Mouse (Mus musculus) lung, embryonic 14.5 days (tissue): ENCODE results near the gene Olfr104-ps. TPM values are rescaled to one million over a fixed set of nuclear protein-coding genes. Genes with fewer than 3 reads are reported as not detected.

ENCODE experiments used
- ATAC-seq: fragments of 200-750 bp; cut with Nextera tagmentation; 2 replicates; pipeline ENCODE4 v1.8.0; 2017; ENCODE audit warnings: mild to moderate bottlenecking, moderate TSS enrichment, moderate library complexity; ENCODE audit not compliant: insufficient read depth
- DNase-seq: peaks from one replicate; pipeline ENCODE4 v3.0.0-alpha.2; 2015
- H3K27ac ChIP-seq: fragments of 300-500 bp; sonication (generic); 2 replicates; pipeline ENCODE4 v1.5.1; 2014; ENCODE audit warnings: low read depth, mild to moderate bottlenecking, moderate library complexity
- H3K27me3 ChIP-seq: fragments of 300-500 bp; sonication (generic); 2 replicates; pipeline ENCODE4 v1.6.1; 2014; ENCODE audit warnings: low read length, control low read depth; ENCODE audit not compliant: insufficient read depth
- H3K36me3 ChIP-seq: fragments of 300-500 bp; sonication (generic); 2 replicates; pipeline ENCODE4 v1.6.1; 2014; ENCODE audit warnings: control low read depth; ENCODE audit not compliant: insufficient read depth
- H3K4me1 ChIP-seq: fragments of 300-500 bp; sonication (generic); 2 replicates; pipeline ENCODE4 v1.6.1; 2014; ENCODE audit warnings: antibody characterized with exemption, control low read depth; ENCODE audit not compliant: insufficient read depth
- H3K4me2 ChIP-seq: fragments of 300-500 bp; sonication (generic); 2 replicates; pipeline ENCODE4 v1.6.1; 2014; ENCODE audit warnings: mild to moderate bottlenecking
- H3K4me3 ChIP-seq: fragments of 300-500 bp; sonication (generic); 2 replicates; pipeline ENCODE4 v1.5.1; 2014; ENCODE audit warnings: low read depth, low read length
- H3K9ac ChIP-seq: fragments of 300-500 bp; sonication (generic); 2 replicates; pipeline ENCODE4 v1.6.1; 2014
- H3K9me3 ChIP-seq: fragments of 300-500 bp; sonication (generic); 2 replicates; pipeline ENCODE4 v1.6.1; 2016; ENCODE audit warnings: low read depth, low read length, control low read depth
- CTCF ChIP-seq: IDR thresholded peaks from 2 replicates; pipeline ENCODE4 v1.5.1; 2016; ENCODE audit warnings: antibody characterized with exemption, low read depth
- polyA plus RNA-seq: library from polyadenylated mRNA; unstranded; fragments of >200 nt; fragmentation: Nextera tagmentation; extraction: Ambion mirVana; gene quantifications from 2 replicates; pipeline ENCODE4 v1.2.1, GENCODE M21; 2014

Olfr104-ps gene
- polyA plus RNA-seq, 1 experiment from 2014 or later = not detected

DNA sequence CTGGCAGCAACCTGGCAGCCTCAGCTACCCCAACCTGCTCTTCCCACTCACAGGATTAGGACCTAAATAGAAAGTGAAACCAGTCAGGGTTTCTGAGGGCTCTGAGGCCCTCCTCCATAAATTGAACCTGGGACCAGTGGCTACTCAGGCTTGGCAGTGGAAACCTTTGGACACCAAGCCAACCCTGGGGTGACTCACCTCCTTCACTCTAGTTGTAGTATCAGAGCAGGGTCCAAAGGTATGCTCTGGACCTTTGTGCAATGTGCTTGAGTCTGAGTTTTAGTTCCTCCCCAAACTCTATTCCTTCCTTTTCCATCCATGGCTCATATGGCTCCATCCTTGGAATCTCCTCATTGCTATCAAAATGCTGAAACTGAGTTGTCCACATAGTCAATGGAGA, 54.0 kb downstream of the Olfr104-ps start:
- no peak for TF ChIP-seq CTCF
- no peaks in the 10 kb centered on the region for H3K4me1 ChIP-seq

More for the DNA sequence above, 54.0 kb downstream of the Olfr104-ps start:
- DNase-seq = no peak
- Histone ChIP-seq H3K4me3 (no peak overlapping the region), H3K9ac (no peak overlapping the region), H3K4me2 (no peak overlapping the region), H3K27me3 (no peaks in the 10 kb centered on the region), H3K9me3 (no peaks in the 10 kb centered on the region), H3K36me3 (no peaks in the 10 kb centered on the region), H3K27ac (no peak overlapping the region)
- no peak for ATAC-seq

Other genes with a start within 250 kb of the Olfr104-ps start
- gene Olfr92, start 239.5 kb upstream of the Olfr104-ps start, polyA plus RNA-seq = not detected in 2 replicates
- not detected in 2 replicates for gene Olfr93, start 198.1 kb upstream of the Olfr104-ps start, polyA plus RNA-seq
- not detected in 2 replicates for gene Ubd, start 165.7 kb upstream of the Olfr104-ps start, polyA plus RNA-seq
- gene Olfr94, start 158.6 kb upstream of the Olfr104-ps start, polyA plus RNA-seq = not detected in 2 replicates
- not detected in 2 replicates for gene Olfr95, start 146.5 kb upstream of the Olfr104-ps start, polyA plus RNA-seq
- not detected in 2 replicates for gene Olfr96, start 139.4 kb upstream of the Olfr104-ps start, polyA plus RNA-seq
- not detected in 2 replicates for gene Olfr97, start 122.3 kb upstream of the Olfr104-ps start, polyA plus RNA-seq
- gene Olfr98, start 95.8 kb upstream of the Olfr104-ps start, polyA plus RNA-seq = not detected in 2 replicates
- 1.0 and 1.2 TPM in 2 replicates for gene H2-M3, start 89.4 kb upstream of the Olfr104-ps start, polyA plus RNA-seq
- not detected in 2 replicates for gene Olfr99, start 76.1 kb upstream of the Olfr104-ps start, polyA plus RNA-seq
- not detected in 2 replicates for gene Olfr101, start 55.3 kb upstream of the Olfr104-ps start, polyA plus RNA-seq
- not detected in 2 replicates for gene Olfr102, start 42.5 kb upstream of the Olfr104-ps start, polyA plus RNA-seq
- not detected in 2 replicates for gene Olfr103, start 19.9 kb upstream of the Olfr104-ps start, polyA plus RNA-seq
- gene Olfr105-ps, start 19.5 kb downstream of the Olfr104-ps start, polyA plus RNA-seq = not detected in 2 replicates
- gene Olfr106-ps, start 30.8 kb downstream of the Olfr104-ps start, polyA plus RNA-seq = not detected in 2 replicates
- not detected in 2 replicates for gene Olfr107, start 39.6 kb downstream of the Olfr104-ps start, polyA plus RNA-seq
- gene Olfr108, start 85.9 kb downstream of the Olfr104-ps start, polyA plus RNA-seq = not detected in 2 replicates
- gene Olfr109, start 99.3 kb downstream of the Olfr104-ps start, polyA plus RNA-seq = not detected in 2 replicates
- gene H2-M2, start 124.0 kb downstream of the Olfr104-ps start, polyA plus RNA-seq = not detected in 2 replicates
- not detected in 2 replicates for gene Olfr110, start 132.9 kb downstream of the Olfr104-ps start, polyA plus RNA-seq
- not detected in 2 replicates for gene Olfr111, start 148.4 kb downstream of the Olfr104-ps start, polyA plus RNA-seq
- gene Olfr112, start 209.9 kb downstream of the Olfr104-ps start, polyA plus RNA-seq = not detected in 2 replicates
- not detected in 2 replicates for gene Olfr113, start 218.1 kb downstream of the Olfr104-ps start, polyA plus RNA-seq
- not detected in 2 replicates for gene Olfr114, start 233.2 kb downstream of the Olfr104-ps start, polyA plus RNA-seq